Mouse (Mus musculus): Measurements from ENCODE around the gene Smg9.

DNA sequence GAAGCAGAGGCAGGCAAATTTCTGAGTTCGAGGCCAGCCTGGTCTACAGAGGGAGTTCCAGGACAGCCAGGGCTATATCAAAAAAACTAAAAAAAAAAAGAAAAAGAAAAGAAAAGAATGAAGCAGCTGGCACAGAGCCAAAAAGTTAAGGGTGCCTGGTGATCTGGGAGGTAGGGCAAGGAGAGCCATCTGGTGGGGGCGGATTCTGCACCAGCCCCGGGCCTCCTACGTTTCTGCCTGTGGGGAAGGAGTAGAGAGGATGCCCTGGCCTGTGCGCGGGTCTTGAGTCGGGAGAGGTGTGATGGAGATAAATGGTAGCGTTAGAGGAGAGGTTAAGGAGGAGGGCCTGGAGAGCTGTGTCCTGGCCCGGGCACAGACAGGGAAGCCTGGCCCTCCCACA lies 8.8 kb downstream of the Smg9 start:
- TF ChIP-seq CTCF (IDR thresholded peaks at IDR 0.05; ENCODE audit: extremely low read depth, insufficient read depth, low read length) (no peak), POLR2A (IDR thresholded peaks at IDR 0.05; ENCODE audit: extremely low read depth, insufficient read depth, low read length) (no peak)

Data from cortical plate, adult 2 months (tissue).